Mouse (Mus musculus) neural tube, embryonic 14.5 days (tissue): ENCODE measurements at regions not wholly inside any gene's neighbourhood (a gene's known extent, or its start where the extent isn't known, plus 50 kb on each side); places are given as distances from the start of the nearest gene placed in this dataset.

Experiments
- ATAC-seq: fragments of 200-750 bp; cut with Nextera tagmentation; 2 replicates; pipeline ENCODE4 v1.8.0; 2017; ENCODE audit warnings: low read depth, mild to moderate bottlenecking, moderate TSS enrichment, moderate library complexity
- H3K27ac ChIP-seq: fragments of 300-500 bp; sonication (generic); 2 replicates; pipeline ENCODE4 v1.5.1; 2014; ENCODE audit warnings: low read depth, mild to moderate bottlenecking, control low read depth, low read length, moderate library complexity, mixed read lengths
- H3K27me3 ChIP-seq: fragments of 300-500 bp; sonication (generic); 2 replicates; pipeline ENCODE4 v1.6.1; 2014; ENCODE audit warnings: low read length; ENCODE audit not compliant: control insufficient read depth, insufficient read depth
- H3K36me3 ChIP-seq: fragments of 300-500 bp; sonication (generic); 2 replicates; pipeline ENCODE4 v1.6.1; 2014; ENCODE audit warnings: low read length, mixed read lengths; ENCODE audit not compliant: control insufficient read depth, insufficient read depth
- H3K4me1 ChIP-seq: fragments of 300-500 bp; sonication (generic); 2 replicates; pipeline ENCODE4 v1.6.1; 2014; ENCODE audit warnings: low read length; ENCODE audit not compliant: control insufficient read depth, insufficient read depth
- H3K4me2 ChIP-seq: fragments of 300-500 bp; sonication (generic); 2 replicates; pipeline ENCODE4 v1.6.1; 2014; ENCODE audit warnings: mild to moderate bottlenecking, low read depth, low read length, control low read depth
- H3K4me3 ChIP-seq: fragments of 300-500 bp; sonication (generic); 2 replicates; pipeline ENCODE4 v1.5.1; 2014; ENCODE audit warnings: low read depth, low read length, control low read depth, mixed read lengths
- H3K9ac ChIP-seq: fragments of 300-500 bp; sonication (generic); replicated peaks from 2 replicates; pipeline ENCODE4 v1.6.1; 2014; ENCODE audit warnings: low read depth, mild to moderate bottlenecking, control low read depth, low read length, mixed read lengths
- H3K9me3 ChIP-seq: fragments of 300-500 bp; sonication (generic); 2 replicates; pipeline ENCODE4 v1.6.1; 2016; ENCODE audit warnings: low read length; ENCODE audit not compliant: control insufficient read depth
- WGBS: fragments of 180-500 bp; shearing (Covaris S2); extraction: QIAGEN DNeasy Blood & Tissue Kit; methylation state at CpG from one replicate; pipeline ENCODE4 v1.1.7; 2014; 5-methylcytosine and 5-hydroxymethylcytosine counted together

GRCm38 (mm10) chr6:141065724-141066123 lies 183.3 kb upstream of the Pde3a start:
- no peaks in the 10 kb centered on the region for H3K9me3 ChIP-seq
- 73% methylated on average over 4 of the region's 4 CpGs for WGBS
- no peaks in the 10 kb centered on the region for H3K4me1 ChIP-seq
- no peaks in the 10 kb centered on the region for H3K27me3 ChIP-seq
- H3K36me3 ChIP-seq = no peaks in the 10 kb centered on the region
- no peak overlapping the region for H3K27ac ChIP-seq
- H3K9ac ChIP-seq = no peak overlapping the region
- H3K4me2 ChIP-seq = no peak overlapping the region
- no peak overlapping the region for H3K4me3 ChIP-seq
- no peak for ATAC-seq

GRCm38 (mm10) chr6:141068861-141069467 lies 180.1 kb upstream of the Pde3a start:
- Histone ChIP-seq H3K36me3 (no peaks in the 10 kb centered on the region), H3K27me3 (no peaks in the 10 kb centered on the region), H3K27ac (no peak overlapping the region), H3K4me3 (no peak overlapping the region), H3K9me3 (no peaks in the 10 kb centered on the region), H3K4me1 (no peaks in the 10 kb centered on the region), H3K4me2 (no peak overlapping the region), H3K9ac (no peak overlapping the region)
- ATAC-seq = no peak
- 51% methylated on average over 6 of the region's 6 CpGs for WGBS

- no peak for ATAC-seq
- no peaks in the 10 kb centered on the region for H3K36me3 ChIP-seq
- no peak overlapping the region for H3K4me3 ChIP-seq
- no peaks in the 10 kb centered on the region for H3K27me3 ChIP-seq
- no peak overlapping the region for H3K27ac ChIP-seq
- no peaks in the 10 kb centered on the region for H3K4me1 ChIP-seq
- no peaks in the 10 kb centered on the region for H3K9me3 ChIP-seq
- H3K9ac ChIP-seq = no peak overlapping the region
- H3K4me2 ChIP-seq = no peak overlapping the region
- 88% methylated on average over 6 of the region's 6 CpGs for WGBS
Measured at GRCm38 (mm10) chr6:141069896-141070295, 179.2 kb upstream of the Pde3a start.

- WGBS = 93% methylated on average over 2 of the region's 2 CpGs
- no peaks in the 10 kb centered on the region for H3K27me3 ChIP-seq
- H3K36me3 ChIP-seq = no peaks in the 10 kb centered on the region
- ATAC-seq = no peak
- H3K9me3 ChIP-seq = no peaks in the 10 kb centered on the region
- no peaks in the 10 kb centered on the region for H3K4me1 ChIP-seq
- H3K4me3 ChIP-seq = no peak overlapping the region
- no peak overlapping the region for H3K27ac ChIP-seq
- no peak overlapping the region for H3K9ac ChIP-seq
- no peak overlapping the region for H3K4me2 ChIP-seq
Measured at GRCm38 (mm10) chr6:141071507-141071906, 177.6 kb upstream of the Pde3a start.

GRCm38 (mm10) chr6:141091076-141091780 lies 157.8 kb upstream of the Pde3a start:
- Histone ChIP-seq H3K9me3 (no peaks in the 10 kb centered on the region), H3K4me1 (no peaks in the 10 kb centered on the region), H3K27me3 (no peaks in the 10 kb centered on the region), H3K9ac (no peak overlapping the region), H3K4me3 (no peak overlapping the region), H3K36me3 (no peaks in the 10 kb centered on the region), H3K27ac (no peak overlapping the region), H3K4me2 (no peak overlapping the region)
- 68% methylated on average over 9 of the region's 9 CpGs for WGBS
- no peak for ATAC-seq

GRCm38 (mm10) chr6:141091781-141092140 lies 157.3 kb upstream of the Pde3a start:
- no peaks in the 10 kb centered on the region for H3K9me3 ChIP-seq
- no peaks in the 10 kb centered on the region for H3K4me1 ChIP-seq
- H3K4me2 ChIP-seq = no peak overlapping the region
- no peak overlapping the region for H3K9ac ChIP-seq
- ATAC-seq = no peak; the same call in 1 of the 2 replicates
- 83% methylated on average over 6 of the region's 6 CpGs for WGBS
- H3K27me3 ChIP-seq = no peaks in the 10 kb centered on the region
- H3K4me3 ChIP-seq = no peak overlapping the region
- H3K36me3 ChIP-seq = no peaks in the 10 kb centered on the region
- no peak overlapping the region for H3K27ac ChIP-seq

- Histone ChIP-seq H3K9ac (no peak overlapping the region), H3K27me3 (no peaks in the 10 kb centered on the region), H3K36me3 (no peaks in the 10 kb centered on the region), H3K4me1 (no peaks in the 10 kb centered on the region), H3K4me2 (no peak overlapping the region), H3K9me3 (no peaks in the 10 kb centered on the region), H3K27ac (no peak overlapping the region), H3K4me3 (no peak overlapping the region)
- WGBS = 58% methylated on average over 13 of the region's 13 CpGs
- ATAC-seq = no peak
Measured at GRCm38 (mm10) chr6:141097338-141098122, 151.5 kb upstream of the Pde3a start.

- 79% methylated on average over 5 of the region's 5 CpGs for WGBS
- no peaks in the 10 kb centered on the region for H3K36me3 ChIP-seq
Measured at GRCm38 (mm10) chr6:141118287-141118686, 130.8 kb upstream of the Pde3a start.

More at GRCm38 (mm10) chr6:141118287-141118686, 130.8 kb upstream of the Pde3a start:
- Histone ChIP-seq H3K4me2 (no peak overlapping the region), H3K4me1 (no peaks in the 10 kb centered on the region), H3K27me3 (no peaks in the 10 kb centered on the region), H3K4me3 (no peak overlapping the region), H3K9me3 (no peaks in the 10 kb centered on the region), H3K9ac (no peak overlapping the region), H3K27ac (no peak overlapping the region)
- no peak for ATAC-seq
